Comparison of ENCODE assay signal across 8 mouse cellular contexts in genomic region chr1:90914948-90915569, GRCm38 (mm10). TPM values are rescaled to one million over a fixed set of nuclear protein-coding genes. Genes with fewer than 3 reads are reported as not detected.
DNase-seq lines count a peak whose midpoint lies in the region; ATAC-seq lines count a peak whose summit lies in the region.

Mlph (plus strand) TSS chr1:90915085.

- H3K36me3 ChIP-seq in embryonic facial prominence, embryonic 15.5 days = no peaks in the 10 kb centered on the region
- no peaks in the 10 kb centered on the region for H3K36me3 ChIP-seq in limb, embryonic 11.5 days (ENCODE audit: control insufficient read depth, insufficient read depth, low read length)
- H3K36me3 ChIP-seq in midbrain, embryonic 14.5 days (ENCODE audit: control insufficient read depth, insufficient read depth, low read length) = no peaks in the 10 kb centered on the region

- peaks cover 15% of the 10 kb centered on the region for H3K4me1 ChIP-seq in embryonic facial prominence, embryonic 15.5 days
- H3K4me1 ChIP-seq in limb, embryonic 11.5 days (ENCODE audit: control insufficient read depth, insufficient read depth, low read length) = peaks cover 9% of the 10 kb centered on the region
- 0 out of 2 replicates have a peak, but pooled peaks cover 7% of the 10 kb centered on the region for H3K4me1 ChIP-seq in midbrain, embryonic 14.5 days (ENCODE audit: control insufficient read depth, insufficient read depth, low read length)

- H3K9ac ChIP-seq in embryonic facial prominence, embryonic 15.5 days = no peak within 1 kb of the TSS
- H3K9ac ChIP-seq in limb, embryonic 11.5 days (ENCODE audit: low read length) = peak within 1 kb of the TSS; percentile 27
- H3K9ac ChIP-seq in midbrain, embryonic 14.5 days (replicated peaks; ENCODE audit: low read length) = no peak within 1 kb of the TSS

- H3K4me3 ChIP-seq in embryonic facial prominence, embryonic 15.5 days (replicated peaks) = peak within 1 kb of the TSS; percentile 25
- peak within 1 kb of the TSS; percentile 12; the same call in 1 of the 2 replicates for H3K4me3 ChIP-seq in limb, embryonic 11.5 days (ENCODE audit: low read depth, low read length)
- H3K4me3 ChIP-seq in midbrain, embryonic 14.5 days (replicated peaks; ENCODE audit: low read depth, low read length) = no peak within 1 kb of the TSS; the same call in 1 of the 2 replicates

- no peak within 1 kb of the TSS for H3K27ac ChIP-seq in embryonic facial prominence, embryonic 15.5 days (replicated peaks)
- no peak within 1 kb of the TSS for H3K27ac ChIP-seq in limb, embryonic 11.5 days (replicated peaks; ENCODE audit: low read depth, low read length)
- H3K27ac ChIP-seq in midbrain, embryonic 14.5 days (replicated peaks; ENCODE audit: low read depth, low read length) = no peak within 1 kb of the TSS

- H3K4me2 ChIP-seq in embryonic facial prominence, embryonic 15.5 days (replicated peaks) = peak within 1 kb of the TSS; percentile 45
- H3K4me2 ChIP-seq in limb, embryonic 11.5 days (ENCODE audit: low read depth, severe bottlenecking) = peak within 1 kb of the TSS; percentile 57
- peak within 1 kb of the TSS; percentile 42 for H3K4me2 ChIP-seq in midbrain, embryonic 14.5 days (ENCODE audit: low read length)

- peaks cover 4% of the 10 kb centered on the region; the same call in 1 of the 2 replicates for H3K9me3 ChIP-seq in embryonic facial prominence, embryonic 15.5 days (replicated peaks)
- peaks cover 6% of the 10 kb centered on the region; the same call in 1 of the 2 replicates for H3K9me3 ChIP-seq in limb, embryonic 11.5 days (ENCODE audit: control insufficient read depth, low read length)
- peaks cover 6% of the 10 kb centered on the region for H3K9me3 ChIP-seq in midbrain, embryonic 14.5 days (ENCODE audit: control insufficient read depth, low read length)

- 9% methylated on average over 18 of the region's 18 CpGs for WGBS in embryonic facial prominence, embryonic 15.5 days
- WGBS in limb, embryonic 11.5 days = 7% methylated on average over 18 of the region's 18 CpGs
- 12% methylated on average over 18 of the region's 18 CpGs for WGBS in midbrain, embryonic 14.5 days

- no peak for ATAC-seq in embryonic facial prominence, embryonic 15.5 days (ENCODE audit: insufficient number of reproducible peaks, low FRiP score, low TSS enrichment, low read depth)
- ATAC-seq in hematopoietic stem cell, adult 5-6 weeks (replicated peaks in 1 of 2; ENCODE audit: insufficient read depth in 1 of 2, low FRiP score in 2 of 2, low TSS enrichment in 1 of 2, low read depth in 1 of 2, poor library complexity in 2 of 2, severe bottlenecking in 2 of 2) = peak; percentile 48 to 74
- ATAC-seq in limb, embryonic 11.5 days (ENCODE audit: insufficient number of reproducible peaks, low FRiP score, low TSS enrichment, low read depth) = no peak
- ATAC-seq in midbrain, embryonic 14.5 days (ENCODE audit: low FRiP score, low TSS enrichment) = no peak
- ATAC-seq in inflammation-experienced regulatory T-cells, adult 6 months = no peak

- DNase-seq in layer of hippocampus, adult 11-12 months (ENCODE audit: low spot score) = peak; percentile 30
- no peak for DNase-seq in layer of hippocampus, postnatal 36 days
- peak; percentile 45 for DNase-seq in limb, embryonic 11.5 days (ENCODE audit: low spot score)
- peak; percentile 55 for DNase-seq in midbrain, embryonic 14.5 days
- DNase-seq in embryo, embryonic 9.5 days (ENCODE audit: extremely low spot score) = no peak

- H3K27me3 ChIP-seq in embryonic facial prominence, embryonic 15.5 days = no peaks in the 10 kb centered on the region
- no peaks in the 10 kb centered on the region for H3K27me3 ChIP-seq in limb, embryonic 11.5 days (ENCODE audit: control insufficient read depth, insufficient read depth, low read length)
- H3K27me3 ChIP-seq in midbrain, embryonic 14.5 days (ENCODE audit: control insufficient read depth, insufficient read depth, low read length) = no peaks in the 10 kb centered on the region

RNA-seq across cellular contexts. Expression of gene Mlph, which starts in this region (rescaled TPM):
- 1 to 10 TPM in 1 of 2 experiments, under 1 TPM in 1; 0.60 to 1.8 TPM for total RNA-seq in layer of hippocampus, postnatal 36 days (2021)
- polyA plus RNA-seq in embryonic facial prominence, embryonic 15.5 days (2015; fragmentation: Nextera tagmentation; extraction: Ambion mirVana) = 1.6 and 1.7 TPM in 2 replicates
- total RNA-seq in hematopoietic stem cell, adult 5-6 weeks (2017) = 0.45 and 0.81 TPM in 2 replicates
- polyA plus RNA-seq in limb, embryonic 11.5 days (2014; fragmentation: Nextera tagmentation; extraction: Ambion mirVana) = 0.08 and 0.17 TPM in 2 replicates
- polyA plus RNA-seq in midbrain, embryonic 14.5 days (2014; fragmentation: Nextera tagmentation; extraction: Ambion mirVana) = 0.12 and 0.42 TPM in 2 replicates
- not detected for polyA plus RNA-seq in inflammation-experienced regulatory T-cells, adult 6 months (2017; shearing (Covaris generic))

Comparison
In these comparisons a context has a peak if more than half of its experiments do, and no peak if none do; other contexts are left out.
1. Peak in ATAC-seq in hematopoietic stem cell, adult 5-6 weeks; RNA of the gene not detected or under 1 TPM.
2. Peak in DNase-seq, H3K4me3 ChIP-seq, H3K9ac ChIP-seq and H3K4me2 ChIP-seq in limb, embryonic 11.5 days; RNA of the gene not detected or under 1 TPM.
3. Peak in DNase-seq and H3K4me2 ChIP-seq in midbrain, embryonic 14.5 days; RNA of the gene not detected or under 1 TPM.